Mouse (Mus musculus): ENCODE results near the gene Clns1a. TPM values are rescaled to one million over a fixed set of nuclear protein-coding genes. Genes with fewer than 3 reads are reported as not detected.

Gene Clns1a
- polyA plus RNA-seq, 1 experiment from 2014 or later: 79.2 TPM

DNA sequence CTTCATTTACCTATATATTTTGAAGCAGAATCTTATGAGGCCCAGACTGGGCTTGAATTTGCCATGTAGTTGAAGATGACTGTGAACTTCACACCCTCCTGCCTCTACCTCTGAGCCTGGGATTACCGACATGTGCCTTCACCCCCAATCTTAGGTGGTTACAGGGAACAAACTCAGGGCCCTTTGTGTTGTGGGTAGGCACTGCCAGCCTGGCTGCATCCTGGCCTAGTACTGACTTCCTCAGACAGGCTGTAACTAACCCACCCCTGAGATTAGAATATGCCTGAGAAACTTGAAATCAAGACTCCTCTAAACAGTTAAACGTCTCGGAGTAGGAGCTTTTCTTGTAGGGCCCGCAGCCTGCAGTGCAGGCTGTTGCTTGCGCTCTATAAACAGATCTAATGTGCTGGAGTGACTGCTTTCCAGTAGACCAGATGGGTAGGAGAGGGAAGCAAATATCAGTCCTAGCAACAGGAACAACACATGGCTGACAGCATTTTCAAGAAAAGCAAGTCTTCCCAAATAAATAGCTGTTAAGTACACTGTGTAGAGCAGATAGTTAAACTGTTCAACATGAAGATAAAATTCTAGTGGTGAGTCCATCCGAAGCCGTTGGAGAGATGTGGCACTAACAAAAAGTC lies 26.0 kb downstream of the Clns1a start:
- TF ChIP-seq EP300 (optimal IDR thresholded peaks at IDR 0.05): no peak
- Histone ChIP-seq H3K4me3 (ENCODE audit: low read depth, low read length) (no peak overlapping the region), H3K9ac (ENCODE audit: low read length) (no peak overlapping the region), H3K36me3 (ENCODE audit: control insufficient read depth, insufficient read depth, low read length) (peaks cover 6% of the 10 kb centered on the region; the same call in 1 of the 2 replicates), H3K9me3 (ENCODE audit: control insufficient read depth, low read length) (no peaks in the 10 kb centered on the region), H3K4me1 (replicated peaks; ENCODE audit: control insufficient read depth, insufficient read depth) (no peaks in the 10 kb centered on the region), H3K27ac (replicated peaks) (no peak overlapping the region), H3K4me2 (replicated peaks; ENCODE audit: low read depth) (no peak overlapping the region), H3K27me3 (ENCODE audit: control insufficient read depth, insufficient read depth, low read length) (no peaks in the 10 kb centered on the region)
- ATAC-seq (ENCODE audit: low FRiP score, low TSS enrichment) (no peak), DNase-seq (ENCODE audit: low spot score) (no peak)
- WGBS: 79% methylated on average over 7 of the region's 7 CpGs

DNA sequence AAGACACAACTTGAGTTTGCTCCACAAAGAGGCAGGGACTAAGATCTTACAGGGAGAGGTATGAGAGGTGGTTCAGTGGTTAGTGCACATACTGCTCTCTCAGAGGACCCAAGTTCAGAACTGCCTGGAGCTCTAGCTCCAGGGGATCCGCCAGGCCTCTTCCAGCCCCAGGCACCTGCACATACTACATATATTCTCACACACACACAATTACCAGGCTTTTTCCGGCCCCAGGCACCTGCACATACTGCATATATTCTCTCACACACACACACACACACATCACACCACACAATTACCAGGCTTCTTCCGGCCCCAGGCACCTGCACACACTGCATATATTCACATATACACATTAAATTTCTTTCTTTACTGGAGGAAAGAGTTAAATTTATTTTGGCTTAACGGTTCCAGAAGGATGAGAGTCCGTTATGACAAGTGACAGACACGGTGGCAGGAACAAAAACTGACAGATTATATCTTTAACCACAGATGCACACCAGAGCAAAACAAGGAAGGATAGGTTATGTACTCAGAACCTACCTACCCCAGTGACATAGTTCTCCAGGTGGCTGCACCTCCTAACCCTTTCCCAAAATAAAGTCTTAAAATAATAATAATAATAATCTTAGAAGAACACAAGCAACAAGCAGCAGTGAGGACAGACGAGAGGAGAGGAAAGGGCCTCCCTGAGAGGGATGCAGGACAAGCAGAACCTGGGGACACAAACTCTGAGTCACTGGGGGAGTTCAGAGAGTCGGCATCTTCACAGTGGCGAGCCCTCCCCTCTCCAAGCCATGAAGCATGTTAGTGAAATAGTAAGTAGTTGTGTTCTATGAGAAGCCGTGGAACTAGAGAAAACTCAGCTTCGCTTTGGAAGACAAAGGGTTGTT lies 27.5 kb downstream of the Clns1a start:
- H3K4me1 ChIP-seq (replicated peaks; ENCODE audit: control insufficient read depth, insufficient read depth): no peaks in the 10 kb centered on the region

DNA sequence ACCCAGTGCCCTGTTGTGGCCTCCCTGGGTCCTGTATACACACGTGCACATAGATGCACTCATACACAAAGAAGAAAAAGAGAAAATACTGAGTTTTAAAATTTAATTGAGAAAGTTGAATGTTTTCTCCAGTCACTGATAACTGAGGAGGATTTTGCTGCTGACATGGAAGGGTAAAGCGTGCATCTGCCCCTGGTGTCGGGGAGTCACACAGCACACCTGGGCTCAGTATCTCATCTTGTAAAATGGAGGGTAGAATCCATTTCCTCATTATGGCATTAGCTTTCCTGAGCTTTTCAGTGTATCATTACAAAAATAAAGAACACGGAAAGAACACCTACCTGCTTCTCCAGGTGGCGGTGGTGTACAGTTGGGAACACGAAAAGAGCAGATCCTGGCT lies 29.0 kb downstream of the Clns1a start:
- Histone ChIP-seq H3K4me1 (replicated peaks; ENCODE audit: control insufficient read depth, insufficient read depth) (no peaks in the 10 kb centered on the region), H3K27ac (replicated peaks) (no peak overlapping the region), H3K9me3 (ENCODE audit: control insufficient read depth, low read length) (no peaks in the 10 kb centered on the region), H3K36me3 (ENCODE audit: control insufficient read depth, insufficient read depth, low read length) (peaks cover 2% of the 10 kb centered on the region; the same call in 1 of the 2 replicates), H3K27me3 (ENCODE audit: control insufficient read depth, insufficient read depth, low read length) (no peaks in the 10 kb centered on the region), H3K4me3 (ENCODE audit: low read depth, low read length) (no peak overlapping the region), H3K9ac (ENCODE audit: low read length) (no peak overlapping the region), H3K4me2 (replicated peaks; ENCODE audit: low read depth) (no peak overlapping the region)
- 97% methylated on average over 6 of the region's 6 CpGs for WGBS
- no peak for TF ChIP-seq CTCF (IDR thresholded peaks at IDR 0.05; ENCODE audit: low read depth)
- TF ChIP-seq EP300 (optimal IDR thresholded peaks at IDR 0.05): no peak
- ATAC-seq (ENCODE audit: low FRiP score, low TSS enrichment): no peak
- no peak for DNase-seq (ENCODE audit: low spot score)

More for the DNA sequence above, 27.5 kb downstream of the Clns1a start:
- no peak for ATAC-seq (ENCODE audit: low FRiP score, low TSS enrichment)
- WGBS: 86% methylated on average over 11 of the region's 11 CpGs
- TF ChIP-seq CTCF (IDR thresholded peaks at IDR 0.05; ENCODE audit: low read depth): no peak
- TF ChIP-seq EP300 (optimal IDR thresholded peaks at IDR 0.05): no peak
- Histone ChIP-seq H3K27ac (replicated peaks) (no peak overlapping the region), H3K4me2 (replicated peaks; ENCODE audit: low read depth) (no peak overlapping the region), H3K36me3 (ENCODE audit: control insufficient read depth, insufficient read depth, low read length) (peaks cover 6% of the 10 kb centered on the region; the same call in 1 of the 2 replicates), H3K9me3 (ENCODE audit: control insufficient read depth, low read length) (no peaks in the 10 kb centered on the region), H3K27me3 (ENCODE audit: control insufficient read depth, insufficient read depth, low read length) (no peaks in the 10 kb centered on the region), H3K4me3 (ENCODE audit: low read depth, low read length) (no peak overlapping the region), H3K9ac (ENCODE audit: low read length) (no peak overlapping the region)
- DNase-seq (ENCODE audit: low spot score): no peak

DNA sequence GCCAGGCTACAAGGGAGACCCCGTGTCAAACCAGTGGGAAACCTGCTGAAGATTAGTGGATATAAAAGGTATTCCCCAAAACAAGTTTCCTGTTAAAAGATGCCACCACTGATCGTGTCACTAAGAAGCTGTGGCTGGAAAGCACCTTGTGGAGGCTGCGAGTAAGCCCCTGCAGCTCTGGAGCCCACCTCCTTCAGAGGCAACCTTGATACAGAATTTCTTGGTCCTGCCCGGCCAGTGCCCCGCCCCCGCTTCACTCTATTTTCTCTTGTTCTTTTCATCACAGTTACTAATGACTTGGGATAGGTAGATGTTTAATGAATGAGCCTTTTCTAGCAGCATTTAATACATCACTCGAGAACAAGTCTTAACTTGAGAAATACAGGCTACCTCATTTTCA lies 29.6 kb downstream of the Clns1a start:
- Histone ChIP-seq H3K4me2 (replicated peaks; ENCODE audit: low read depth) (no peak overlapping the region), H3K36me3 (ENCODE audit: control insufficient read depth, insufficient read depth, low read length) (peaks cover 2% of the 10 kb centered on the region; the same call in 1 of the 2 replicates), H3K27me3 (ENCODE audit: control insufficient read depth, insufficient read depth, low read length) (no peaks in the 10 kb centered on the region), H3K4me3 (ENCODE audit: low read depth, low read length) (no peak overlapping the region), H3K9ac (ENCODE audit: low read length) (no peak overlapping the region), H3K9me3 (ENCODE audit: control insufficient read depth, low read length) (no peaks in the 10 kb centered on the region), H3K27ac (replicated peaks) (no peak overlapping the region), H3K4me1 (replicated peaks; ENCODE audit: control insufficient read depth, insufficient read depth) (no peaks in the 10 kb centered on the region)
- TF ChIP-seq CTCF (IDR thresholded peaks at IDR 0.05; ENCODE audit: low read depth) (no peak), EP300 (optimal IDR thresholded peaks at IDR 0.05) (no peak)
- DNase-seq (ENCODE audit: low spot score) (no peak), ATAC-seq (ENCODE audit: low FRiP score, low TSS enrichment) (no peak)
- 80% methylated on average over 7 of the region's 7 CpGs for WGBS

- Histone ChIP-seq H3K4me2 (replicated peaks; ENCODE audit: low read depth) (no peak overlapping the region), H3K27me3 (ENCODE audit: control insufficient read depth, insufficient read depth, low read length) (no peaks in the 10 kb centered on the region), H3K4me1 (replicated peaks; ENCODE audit: control insufficient read depth, insufficient read depth) (no peaks in the 10 kb centered on the region), H3K36me3 (ENCODE audit: control insufficient read depth, insufficient read depth, low read length) (peaks cover 2% of the 10 kb centered on the region; the same call in 1 of the 2 replicates), H3K9ac (ENCODE audit: low read length) (no peak overlapping the region), H3K9me3 (ENCODE audit: control insufficient read depth, low read length) (no peaks in the 10 kb centered on the region), H3K4me3 (ENCODE audit: low read depth, low read length) (no peak overlapping the region), H3K27ac (replicated peaks) (no peak overlapping the region)
- no peak for TF ChIP-seq CTCF (IDR thresholded peaks at IDR 0.05; ENCODE audit: low read depth)
- no peak for TF ChIP-seq EP300 (optimal IDR thresholded peaks at IDR 0.05)
- no peak for ATAC-seq (ENCODE audit: low FRiP score, low TSS enrichment)
- 79% methylated on average over 7 of the region's 7 CpGs for WGBS
- DNase-seq (ENCODE audit: low spot score): no peak
Measured at GRCm38 (mm10) chr7:97726778-97727177, 30.3 kb downstream of the Clns1a start.

Measured in stomach, postnatal 0 days (tissue).